Mouse (Mus musculus): Measurements from ENCODE around the gene Zfp683.

- TF ChIP-seq CTCF (IDR thresholded peaks at IDR 0.05; ENCODE audit: low read depth, low read length) (no peak), POLR2A (IDR thresholded peaks at IDR 0.05; ENCODE audit: insufficient read depth, low read length) (no peak)
Measured at GRCm38 (mm10) chr4:134061166-134061830, 7.7 kb downstream of the Zfp683 start.
